Mouse (Mus musculus) cerebral cortex, adult 2 months (tissue): ENCODE results near the gene Olfr56.

Experiments used
- WGBS: fragments of 180-500 bp; shearing (Covaris S2); methylation state at CpG from one replicate; pipeline ENCODE4 v1.1.7; 2018; 5-methylcytosine and 5-hydroxymethylcytosine counted together

The Olfr56 gene

GRCm38 (mm10) chr11:49175345-49175744 is 196.7 kb downstream of the Olfr56 start:
- 79% methylated on average over 8 of the region's 8 CpGs for WGBS

DNA sequence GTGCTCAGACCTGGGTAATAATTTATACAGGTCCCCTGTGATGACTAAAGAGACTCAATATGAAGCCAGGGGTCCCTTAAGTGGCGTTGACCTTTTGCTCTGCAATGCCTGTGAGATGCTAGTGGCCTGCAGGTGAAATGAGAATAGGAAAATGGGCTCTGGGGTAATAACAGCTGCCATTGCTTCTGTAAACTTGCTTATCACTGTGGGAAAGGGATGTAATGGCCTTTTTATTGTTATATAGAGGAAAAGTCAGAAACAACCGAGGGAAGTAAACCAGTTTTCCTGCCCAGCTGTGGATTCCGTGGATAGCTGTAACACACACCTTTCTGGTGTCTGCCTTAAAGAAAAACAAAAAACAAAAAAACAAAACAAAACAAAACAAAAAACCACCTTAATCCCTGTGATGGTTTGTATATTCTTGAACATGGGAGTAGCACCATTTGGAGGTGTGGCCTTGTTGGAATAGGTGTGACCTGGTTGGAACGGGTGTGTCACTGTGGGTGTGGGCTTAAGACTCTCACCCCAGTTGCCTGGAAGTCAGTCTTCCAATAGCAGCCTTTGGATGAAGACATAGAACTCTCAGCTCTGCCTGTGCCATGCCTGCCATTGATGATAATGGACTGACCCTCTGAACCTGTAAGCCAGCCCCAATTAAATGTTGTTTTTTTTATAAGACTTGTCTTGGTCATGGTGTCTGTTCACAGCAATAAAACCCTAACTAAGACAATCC is 197.5 kb downstream of the Olfr56 start:
- 79% methylated on average over 4 of the region's 4 CpGs for WGBS

GRCm38 (mm10) chr11:49183172-49183571 is 204.5 kb downstream of the Olfr56 start:
- WGBS = 83% methylated on average over 1 of the region's 1 CpGs
